Comparison of ENCODE assay signal across 10 mouse cellular contexts in the genomic region with DNA sequence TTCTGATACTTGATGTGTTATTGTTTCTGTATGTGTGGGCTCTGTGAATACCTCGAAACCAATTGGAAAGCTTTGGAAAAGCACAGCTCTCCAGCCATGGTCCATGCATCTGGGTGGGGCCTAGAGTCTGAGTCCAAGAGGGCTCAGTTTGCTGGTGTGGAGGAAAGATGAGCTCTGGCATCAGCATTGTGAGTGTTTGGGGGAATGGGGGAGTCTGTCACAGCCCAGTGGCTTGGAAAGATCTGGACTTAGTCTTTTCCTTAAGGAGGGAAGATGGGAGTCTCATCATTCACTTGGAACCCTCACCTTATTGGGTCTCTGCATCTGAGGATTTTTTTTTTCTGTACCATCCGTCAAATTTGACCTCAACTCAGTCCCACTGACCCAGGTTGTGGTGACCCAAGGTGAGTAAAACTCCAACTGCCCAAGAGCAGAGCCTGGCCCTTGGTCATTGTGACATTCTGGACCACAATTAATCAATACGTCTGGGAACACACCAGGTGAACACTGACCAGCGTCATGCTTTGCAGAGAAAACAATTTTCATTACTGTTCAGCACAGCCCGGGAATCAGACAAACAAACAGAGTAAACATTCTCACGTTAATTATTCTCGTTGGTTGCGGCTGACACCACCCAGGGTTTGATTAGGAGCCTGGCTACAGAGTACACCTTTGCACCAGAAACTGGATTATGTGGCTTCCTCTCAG.
"Had no signal": no experiment of that assay in that cellular context is flagged by ENCODE, and none has a peak within 500 bp of the region (broad histone marks: within the 10 kb centered on the region; RNA-seq: fewer than 3 reads in every experiment).

No protein-coding gene starts in this region.

- H3K27me3 ChIP-seq: hindbrain, embryonic 15.5 days; liver, embryonic 15.5 days; midbrain, embryonic 13.5 days; neural tube, embryonic 13.5 days had no signal

- H3K4me2 ChIP-seq: hindbrain, embryonic 15.5 days; limb, embryonic 13.5 days; liver, embryonic 11.5 days; liver, embryonic 15.5 days; midbrain, embryonic 13.5 days; neural tube, embryonic 13.5 days had no signal

- H3K9me3 ChIP-seq: hindbrain, embryonic 15.5 days; liver, embryonic 15.5 days had no signal

- DNase-seq: thymus, adult 18-20 months had no signal

- H3K9ac ChIP-seq: hindbrain, embryonic 15.5 days; limb, embryonic 13.5 days; liver, embryonic 15.5 days; midbrain, embryonic 13.5 days; neural tube, embryonic 13.5 days had no signal

- ATAC-seq: intestine, postnatal 0 days; midbrain, embryonic 13.5 days; midbrain, embryonic 16.5 days had no signal

- H3K4me1 ChIP-seq: liver, embryonic 15.5 days had no signal

- H3K27ac ChIP-seq: hindbrain, embryonic 15.5 days; limb, embryonic 13.5 days; liver, embryonic 15.5 days; midbrain, embryonic 13.5 days; neural tube, embryonic 13.5 days had no signal

- H3K36me3 ChIP-seq: hindbrain, embryonic 15.5 days; limb, embryonic 13.5 days; liver, embryonic 15.5 days; midbrain, embryonic 13.5 days; neural tube, embryonic 13.5 days had no signal

- H3K4me3 ChIP-seq: hindbrain, embryonic 15.5 days; limb, embryonic 13.5 days; liver, embryonic 15.5 days; midbrain, embryonic 13.5 days; myocyte; neural tube, embryonic 13.5 days had no signal
